Mouse (Mus musculus): ENCODE data around the gene Helb.

Gene Helb

GRCm38 (mm10) chr10:120112507-120113396 is at the start of gene Helb:
Gene Helb (minus strand): TSS chr10:120112987.
- ChIA-PET CTCF (interaction anchor here in 3 of 4 experiments (0.7 to 2.0 kb wide), 3 partner anchors 48 to 309 kb away, joined by 3 to 4 read pairs (median 3); partner anchors contain the start of gene Irak3 (in 1 of the 3)), POLR2A (interaction anchor here in 3 of 4 experiments (0.6 to 1.8 kb wide), 20 partner anchors 9 to 871 kb away, joined by 3 to 9 read pairs (median 3); partner anchors contain the start of gene Llph (in 1 of the 3))

- CTCF ChIA-PET, result no interaction called here
- POLR2A ChIA-PET, result interaction anchor here in 3 of 4 experiments (1.0 to 1.5 kb wide), 6 partner anchors 9 to 1245 kb away, joined by 3 to 5 read pairs (median 4); no protein-coding TSS in a partner anchor
Observed at GRCm38 (mm10) chr10:120160533-120160932, 47.7 kb upstream of the Helb start.

GRCm38 (mm10) chr10:120153911-120154310 is 41.1 kb upstream of the Helb start:
- CTCF ChIA-PET, result no interaction called here
- POLR2A ChIA-PET, result no interaction called here

GRCm38 (mm10) chr10:120151672-120152071 is 38.9 kb upstream of the Helb start:
- ChIA-PET POLR2A (interaction anchor here in 1 of 4 experiments (0.9 kb wide), 1 partner anchor 9 kb away, joined by 3 read pairs; no protein-coding TSS in a partner anchor), CTCF (no interaction called here)

- CTCF ChIA-PET, result interaction anchor here in 1 of 4 experiments (1.1 kb wide), 1 partner anchor 11 kb away, joined by 4 read pairs; no protein-coding TSS in a partner anchor
- POLR2A ChIA-PET, result interaction anchor here in 2 of 4 experiments (0.6 to 0.7 kb wide), 3 partner anchors 74 to 509 kb away, joined by 3 to 5 read pairs (median 4); no protein-coding TSS in a partner anchor
Observed at GRCm38 (mm10) chr10:120140916-120141516, 28.2 kb upstream of the Helb start.

GRCm38 (mm10) chr10:120140193-120140592 is 27.4 kb upstream of the Helb start:
- ChIA-PET POLR2A (interaction anchor here in 2 of 4 experiments (0.6 to 0.7 kb wide), 2 partner anchors 122 to 508 kb away, joined by 3 to 4 read pairs; no protein-coding TSS in a partner anchor), CTCF (interaction anchor here in 3 of 4 experiments (0.7 to 0.8 kb wide), 4 partner anchors 10 to 1550 kb away, joined by 3 to 7 read pairs (median 6); no protein-coding TSS in a partner anchor)

GRCm38 (mm10) chr10:120136020-120136562 is 23.3 kb upstream of the Helb start:
- ChIA-PET CTCF (no interaction called here), POLR2A (interaction anchor here in 2 of 4 experiments (0.6 to 1.1 kb wide), 3 partner anchors 19 to 253 kb away, joined by 3 to 4 read pairs (median 3); no protein-coding TSS in a partner anchor)

GRCm38 (mm10) chr10:120133697-120134096 is 20.9 kb upstream of the Helb start:
- POLR2A ChIA-PET, result interaction anchor here in 1 of 4 experiments (1.3 kb wide), 1 partner anchor 45 kb away, joined by 5 read pairs; no protein-coding TSS in a partner anchor
- CTCF ChIA-PET, result no interaction called here

- ChIA-PET POLR2A (interaction anchor here in 3 of 4 experiments (0.6 to 1.9 kb wide), 3 partner anchors 16 to 34 kb away, joined by 3 to 6 read pairs (median 4); partner anchors contain the start of gene Helb (in 1 of the 3)), CTCF (interaction anchor here (0.6 to 3.1 kb wide), 22 partner anchors 10 to 484 kb away, joined by 3 to 18 read pairs (median 4); partner anchors contain the start of genes Irak3 (in 2 of the 4) and Tmbim4 (in 1 of the 4))
Observed at GRCm38 (mm10) chr10:120130621-120131020, 17.8 kb upstream of the Helb start.

GRCm38 (mm10) chr10:120128601-120129277 is 16.0 kb upstream of the Helb start:
- ChIA-PET POLR2A (interaction anchor here in 3 of 4 experiments (0.9 to 1.9 kb wide), 6 partner anchors 12 to 32 kb away, joined by 3 to 9 read pairs (median 4); partner anchors contain the start of gene Helb (in 3 of the 3)), CTCF (interaction anchor here (0.9 to 3.1 kb wide), 10 partner anchors 23 to 482 kb away, joined by 3 to 18 read pairs (median 4); no protein-coding TSS in a partner anchor)

GRCm38 (mm10) chr10:120125465-120125857 is 12.7 kb upstream of the Helb start:
- ChIA-PET CTCF (interaction anchor here in 2 of 4 experiments (0.6 to 2.8 kb wide), 4 partner anchors 287 to 479 kb away, joined by 3 to 12 read pairs (median 4); no protein-coding TSS in a partner anchor), POLR2A (interaction anchor here in 2 of 4 experiments (0.6 to 2.1 kb wide), 2 partner anchors 11 to 319 kb away, joined by 6 to 10 read pairs; no protein-coding TSS in a partner anchor)

- ChIA-PET POLR2A (interaction anchor here in 3 of 4 experiments (0.6 to 2.1 kb wide), 4 partner anchors 10 to 319 kb away, joined by 3 to 10 read pairs (median 5); no protein-coding TSS in a partner anchor), CTCF (interaction anchor here in 3 of 4 experiments (0.6 to 2.8 kb wide), 13 partner anchors 10 to 881 kb away, joined by 3 to 12 read pairs (median 3); no protein-coding TSS in a partner anchor)
Observed at GRCm38 (mm10) chr10:120124801-120125464, 12.1 kb upstream of the Helb start.

GRCm38 (mm10) chr10:120123721-120124120 is 10.9 kb upstream of the Helb start:
- CTCF ChIA-PET, result interaction anchor here in 3 of 4 experiments (0.6 to 2.8 kb wide), 8 partner anchors 8 to 320 kb away, joined by 3 to 12 read pairs (median 3); no protein-coding TSS in a partner anchor

GRCm38 (mm10) chr10:120115249-120115648 is 2.5 kb upstream of the Helb start:
- ChIA-PET CTCF (interaction anchor here in 3 of 4 experiments (0.5 to 1.8 kb wide), 5 partner anchors 16 to 801 kb away, joined by 3 to 5 read pairs (median 3); no protein-coding TSS in a partner anchor), POLR2A (interaction anchor here in 3 of 4 experiments (0.6 to 3.2 kb wide), 12 partner anchors 9 to 62 kb away, joined by 3 to 19 read pairs (median 4); no protein-coding TSS in a partner anchor)

More at GRCm38 (mm10) chr10:120123721-120124120, 10.9 kb upstream of the Helb start:
- POLR2A ChIA-PET, result interaction anchor here in 3 of 4 experiments (0.5 to 2.1 kb wide), 4 partner anchors 9 to 201 kb away, joined by 3 to 10 read pairs (median 4); no protein-coding TSS in a partner anchor

GRCm38 (mm10) chr10:120114493-120114892 is 1.7 kb upstream of the Helb start:
- ChIA-PET CTCF (interaction anchor here in 3 of 4 experiments (0.6 to 1.8 kb wide), 12 partner anchors 10 to 802 kb away, joined by 3 to 7 read pairs (median 3); no protein-coding TSS in a partner anchor), POLR2A (interaction anchor here in 3 of 4 experiments (0.6 to 3.2 kb wide), 25 partner anchors 10 to 1514 kb away, joined by 3 to 19 read pairs (median 4); no protein-coding TSS in a partner anchor)

- ChIA-PET CTCF (interaction anchor here in 3 of 4 experiments (1.0 to 1.8 kb wide), 8 partner anchors 10 to 310 kb away, joined by 3 to 7 read pairs (median 4); no protein-coding TSS in a partner anchor), POLR2A (interaction anchor here in 3 of 4 experiments (0.6 to 3.2 kb wide), 22 partner anchors 9 to 691 kb away, joined by 3 to 19 read pairs (median 4); no protein-coding TSS in a partner anchor)
Observed at GRCm38 (mm10) chr10:120113980-120114379, 1.2 kb upstream of the Helb start.
